Comparison of ENCODE assay signal across 9 mouse cellular contexts in the genomic region with DNA sequence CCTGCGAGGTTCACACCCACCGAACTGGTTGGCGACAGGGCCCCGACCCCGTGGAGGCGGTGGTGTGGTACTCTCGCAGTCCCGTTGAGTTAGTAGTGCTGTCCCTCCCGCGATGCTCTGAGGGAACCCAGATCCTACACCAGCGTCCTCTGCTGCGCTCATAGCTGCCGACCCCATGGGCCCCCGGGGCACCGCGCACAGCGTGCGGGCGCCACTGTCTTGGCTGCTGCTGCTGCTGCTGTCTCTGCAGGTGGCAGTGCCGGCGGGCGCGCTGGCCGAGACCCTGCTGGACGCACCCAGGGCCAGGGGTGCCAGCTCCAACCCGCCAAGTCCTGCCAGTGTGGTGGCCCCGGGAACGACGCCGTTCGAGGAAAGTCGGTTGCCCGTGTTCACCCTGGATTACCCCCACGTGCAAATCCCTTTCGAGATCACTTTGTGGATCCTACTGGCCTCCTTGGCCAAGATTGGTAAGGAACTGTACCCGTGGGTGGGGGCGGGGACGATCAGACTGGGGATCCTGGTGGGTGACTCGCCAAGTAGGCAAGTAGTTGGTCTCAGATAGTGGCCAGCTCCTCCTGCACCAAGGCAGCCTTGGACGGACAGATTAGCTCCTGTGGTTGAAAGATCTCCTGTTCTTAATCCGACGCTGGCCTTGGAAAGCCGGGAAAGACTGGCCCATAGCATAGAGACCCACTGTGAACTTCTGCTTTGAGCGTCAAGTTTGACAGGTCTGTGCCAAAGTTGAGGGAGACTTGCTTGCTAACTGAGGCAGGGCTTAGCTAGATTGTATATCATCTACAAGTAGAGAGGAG. TPM values are rescaled to one million over a fixed set of nuclear protein-coding genes. Genes with fewer than 3 reads are reported as not detected.
DNase-seq lines count a peak whose midpoint lies in the region; ATAC-seq and TF ChIP-seq lines count a peak whose summit lies in the region.
"Had no signal": no experiment of that assay in that cellular context is flagged by ENCODE, and none has a peak within 500 bp of the region (broad histone marks: within the 10 kb centered on the region; RNA-seq: fewer than 3 reads in every experiment).

No protein-coding gene starts in this region.

- no peaks in the 10 kb centered on the region for H3K36me3 ChIP-seq in embryonic facial prominence, embryonic 12.5 days
- H3K36me3 ChIP-seq in hindbrain, postnatal 0 days (ENCODE audit: insufficient read depth, low read length) = no peaks in the 10 kb centered on the region
- no peaks in the 10 kb centered on the region for H3K36me3 ChIP-seq in liver, embryonic 16.5 days (ENCODE audit: control insufficient read depth, insufficient read depth)
- no peaks in the 10 kb centered on the region for H3K36me3 ChIP-seq in stomach, embryonic 15.5 days
- H3K36me3 ChIP-seq: G1E had no signal

- H3K27me3 ChIP-seq in embryonic facial prominence, embryonic 12.5 days = peaks cover 67% of the 10 kb centered on the region
- peaks cover 4% of the 10 kb centered on the region; the same call in 1 of the 2 replicates for H3K27me3 ChIP-seq in hindbrain, postnatal 0 days (ENCODE audit: insufficient read depth, low read length)
- H3K27me3 ChIP-seq in liver, embryonic 16.5 days (ENCODE audit: control insufficient read depth, insufficient read depth, low read depth, low read length) = peaks cover 39% of the 10 kb centered on the region
- peaks cover 50% of the 10 kb centered on the region for H3K27me3 ChIP-seq in stomach, embryonic 15.5 days (replicated peaks)

- ATAC-seq in embryonic facial prominence, embryonic 12.5 days (ENCODE audit: insufficient number of reproducible peaks, insufficient read depth, low FRiP score, low TSS enrichment) = peak; percentile 39; the same call in 1 of the 2 replicates
- ATAC-seq in hindbrain, postnatal 0 days = peak; percentile 19; the same call in 1 of the 2 replicates
- no peak for ATAC-seq in liver, embryonic 16.5 days (ENCODE audit: low read depth)
- ATAC-seq in stomach, embryonic 15.5 days (ENCODE audit: insufficient read depth, low FRiP score, low read depth) = 0 out of 2 replicates have a peak, but pooled peaks have one; percentile 59

- no peaks in the 10 kb centered on the region for H3K9me3 ChIP-seq in embryonic facial prominence, embryonic 12.5 days
- H3K9me3 ChIP-seq in hindbrain, postnatal 0 days (ENCODE audit: low read length) = no peaks in the 10 kb centered on the region
- no peaks in the 10 kb centered on the region for H3K9me3 ChIP-seq in liver, embryonic 16.5 days (replicated peaks; ENCODE audit: control insufficient read depth, low read length)
- H3K9me3 ChIP-seq in stomach, embryonic 15.5 days = no peaks in the 10 kb centered on the region

- peak overlapping the region; percentile 45 for H3K9ac ChIP-seq in embryonic facial prominence, embryonic 12.5 days
- H3K9ac ChIP-seq in hindbrain, postnatal 0 days (replicated peaks; ENCODE audit: low read length) = peak overlapping the region; percentile 51
- H3K9ac ChIP-seq in liver, embryonic 16.5 days (ENCODE audit: low read depth, low read length) = no peak overlapping the region
- peak overlapping the region; percentile 9; the same call in 1 of the 2 replicates for H3K9ac ChIP-seq in stomach, embryonic 15.5 days

- no peak for TF ChIP-seq CTCF in hindbrain, postnatal 0 days (IDR thresholded peaks at IDR 0.05; ENCODE audit: low read depth)

- intact Hi-C loops in left cerebral cortex, postnatal 36 days (cut with DNase I) = no loop called here

- H3K4me1 ChIP-seq in embryonic facial prominence, embryonic 12.5 days = peaks cover 6% of the 10 kb centered on the region; the same call in 1 of the 2 replicates
- 0 out of 2 replicates have a peak, but pooled peaks cover 6% of the 10 kb centered on the region for H3K4me1 ChIP-seq in hindbrain, postnatal 0 days (ENCODE audit: insufficient read depth, low read length)
- no peaks in the 10 kb centered on the region for H3K4me1 ChIP-seq in liver, embryonic 16.5 days (ENCODE audit: control insufficient read depth, low read depth, low read length)
- H3K4me1 ChIP-seq in stomach, embryonic 15.5 days = peaks cover 12% of the 10 kb centered on the region

- H3K4me3 ChIP-seq in embryonic facial prominence, embryonic 12.5 days = peak overlapping the region; percentile 61
- peak overlapping the region; percentile 59 for H3K4me3 ChIP-seq in hindbrain, postnatal 0 days (ENCODE audit: low read length)
- peak overlapping the region; percentile 52 for H3K4me3 ChIP-seq in liver, embryonic 16.5 days (ENCODE audit: low read depth, low read length)
- H3K4me3 ChIP-seq in stomach, embryonic 15.5 days (replicated peaks) = peak overlapping the region; percentile 59

- H3K27ac ChIP-seq in embryonic facial prominence, embryonic 12.5 days = no peak overlapping the region
- no peak overlapping the region for H3K27ac ChIP-seq in hindbrain, postnatal 0 days
- H3K27ac ChIP-seq in liver, embryonic 16.5 days (ENCODE audit: low read length) = no peak overlapping the region
- H3K27ac ChIP-seq in stomach, embryonic 15.5 days = no peak overlapping the region

- 4% methylated on average over 44 of the region's 44 CpGs for WGBS in embryonic facial prominence, embryonic 12.5 days
- WGBS in hindbrain, postnatal 0 days = 4% methylated on average over 39 of the region's 44 CpGs
- 3% methylated on average over 39 of the region's 44 CpGs for WGBS in liver, embryonic 16.5 days (ENCODE audit: insufficient replicate concordance)
- whole genome bisulfite sequencing in stomach, embryonic 15.5 days = 4% methylated on average over 43 of the region's 44 CpGs

- peak; percentile 32 to 43 for DNase-seq in cerebellum, postnatal 10 days
- DNase-seq in cerebellum, adult 8-10 months = no peak
- peak; percentile 50 for DNase-seq in A20 (ENCODE audit: low read depth, low spot score)
- DNase-seq in hindbrain, postnatal 0 days (ENCODE audit: low spot score) = peak; percentile 14
- no peak for DNase-seq in left cerebral cortex, postnatal 36 days (ENCODE audit: low spot score in 2 of 2)

- H3K4me2 ChIP-seq in embryonic facial prominence, embryonic 12.5 days (replicated peaks) = peak overlapping the region; percentile 100
- H3K4me2 ChIP-seq in hindbrain, postnatal 0 days (ENCODE audit: low read depth, low read length) = peak overlapping the region; percentile 99
- peak overlapping the region; percentile 67 for H3K4me2 ChIP-seq in liver, embryonic 16.5 days (ENCODE audit: low read depth, low read length)
- peak overlapping the region; percentile 99 for H3K4me2 ChIP-seq in stomach, embryonic 15.5 days

RNA-seq across cellular contexts. Expression of a gene that starts 1.5 kb away (rescaled TPM):
- polyA plus RNA-seq in embryonic facial prominence, embryonic 12.5 days (2016; fragmentation: Nextera tagmentation; extraction: Ambion mirVana) = 0.12 and 0.13 TPM in 2 replicates
- total RNA-seq in hindbrain, postnatal 0 days (2014; rRNA removed) = 2.7 and 3.5 TPM in 2 replicates
- polyA plus RNA-seq in hindbrain, postnatal 0 days (2015; fragmentation: Nextera tagmentation; extraction: Ambion mirVana) = 0.78 and 0.92 TPM in 2 replicates
- polyA plus RNA-seq in liver, embryonic 16.5 days (2015; fragmentation: Nextera tagmentation; extraction: Ambion mirVana) = 0.01 and 0.11 TPM in 2 replicates
- 1.8 and 2.3 TPM in 2 replicates for polyA plus RNA-seq in stomach, embryonic 15.5 days (2015; fragmentation: Nextera tagmentation; extraction: Ambion mirVana)
- 1 to 10 TPM; 1.7 to 3.1 TPM for total RNA-seq in left cerebral cortex, postnatal 36 days (2021)
- polyA plus RNA-seq: G1E had no signal

Comparison
In these comparisons a context has a peak if more than half of its experiments do, and no peak if none do; other contexts are left out.
1. DNase-seq: peak in cerebellum, postnatal 10 days (2 of 2), A20 (single experiment) and hindbrain, postnatal 0 days (single experiment); none in cerebellum, adult 8-10 months (single experiment) and left cerebral cortex, postnatal 36 days (0 of 2).
2. Peak in every context shown above with its lines, with median percentiles within 50 percentile points of each other: H3K4me2 ChIP-seq and H3K4me3 ChIP-seq.